Mouse (Mus musculus): ENCODE measurements around the gene Id2.
A peak's percentile ranks its signal among the peaks of the same experiment; 100 is the strongest.

Id2 gene

DNA sequence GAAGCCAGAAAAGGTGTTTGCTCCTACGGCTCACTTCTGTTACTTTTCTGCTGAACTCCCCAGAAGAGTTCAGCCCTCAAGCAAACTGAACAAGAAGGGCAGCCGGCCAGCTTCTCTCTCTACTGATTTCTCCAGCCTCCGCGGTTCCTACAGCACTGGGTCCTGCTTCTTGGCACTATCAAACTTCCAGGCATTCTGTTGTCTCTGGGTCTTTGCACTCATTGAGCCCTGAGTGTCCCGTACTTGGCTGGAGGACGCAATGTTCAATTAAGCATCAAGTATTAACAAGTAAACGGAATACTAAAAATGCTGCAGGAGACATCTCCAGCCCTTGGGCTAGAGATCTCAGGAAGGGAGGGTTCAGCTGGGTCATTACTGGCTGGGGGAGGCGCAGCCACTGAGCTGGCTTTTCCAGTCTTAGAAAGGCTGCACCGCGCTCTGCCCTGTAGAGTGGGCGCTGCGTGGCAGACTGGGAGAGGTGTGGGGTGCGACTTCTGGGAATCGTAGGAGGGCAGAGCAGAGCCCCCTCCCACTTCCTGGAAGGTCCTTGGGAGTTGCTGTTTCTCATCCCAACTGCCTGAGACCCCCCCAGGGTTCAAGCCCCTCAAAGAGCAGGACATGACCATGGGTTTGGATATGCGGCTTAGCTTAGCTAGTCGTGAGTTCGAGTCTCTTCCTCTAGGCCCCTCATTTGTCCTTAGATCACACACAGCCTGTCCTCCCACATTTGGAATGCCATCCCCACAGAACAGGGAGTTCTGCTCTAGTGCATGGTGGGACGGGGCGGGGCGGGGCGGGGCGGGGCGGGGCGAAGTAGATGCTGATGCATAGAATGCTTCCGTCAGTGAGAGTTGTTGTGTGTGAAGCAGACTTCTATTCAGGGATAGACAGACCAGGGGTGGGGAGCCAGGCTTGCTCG is 13.4 kb downstream of the Id2 start:
- no peak for DNase-seq (ENCODE audit: low spot score)

DNA sequence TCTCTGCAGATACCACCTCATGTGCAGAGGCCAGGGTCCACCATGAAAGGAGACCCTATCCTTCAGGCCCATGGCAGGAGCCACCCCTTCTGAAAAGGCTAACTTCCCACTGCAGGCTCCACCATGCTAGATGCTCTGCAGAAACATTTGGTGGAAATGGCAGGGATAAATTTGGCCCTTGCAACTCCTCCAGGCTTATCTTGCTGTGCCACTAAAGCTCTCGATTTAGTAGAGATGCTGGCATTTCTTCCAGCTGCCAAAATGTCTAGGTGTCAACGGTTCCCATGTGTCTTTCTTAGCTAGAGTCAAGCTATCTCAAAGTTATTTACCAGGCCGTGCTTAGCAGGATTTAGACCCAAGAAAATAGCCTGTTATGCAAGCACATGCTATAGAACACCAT is 22.6 kb downstream of the Id2 start:
- DNase-seq (ENCODE audit: low spot score) = no peak

DNA sequence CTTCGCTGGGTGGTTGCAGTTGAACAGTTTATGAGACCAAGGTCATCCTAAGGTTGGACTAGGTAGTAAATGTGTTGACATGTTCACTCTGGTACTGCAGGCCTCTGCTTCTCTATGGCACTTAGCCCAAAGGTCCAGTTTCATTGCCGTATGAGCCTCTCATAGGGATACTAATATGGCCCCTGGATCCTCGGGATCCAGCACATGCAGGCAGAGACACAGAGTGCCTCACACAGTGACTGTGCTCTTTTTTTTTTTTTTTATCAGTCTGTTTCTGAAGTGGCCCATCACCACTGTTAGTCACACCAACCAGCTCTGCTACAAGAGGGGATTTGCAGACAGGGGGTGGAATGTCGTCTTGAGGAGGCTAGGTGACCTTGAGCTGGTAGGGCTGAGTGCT is 23.6 kb downstream of the Id2 start:
- DNase-seq (ENCODE audit: low spot score) = no peak

DNA sequence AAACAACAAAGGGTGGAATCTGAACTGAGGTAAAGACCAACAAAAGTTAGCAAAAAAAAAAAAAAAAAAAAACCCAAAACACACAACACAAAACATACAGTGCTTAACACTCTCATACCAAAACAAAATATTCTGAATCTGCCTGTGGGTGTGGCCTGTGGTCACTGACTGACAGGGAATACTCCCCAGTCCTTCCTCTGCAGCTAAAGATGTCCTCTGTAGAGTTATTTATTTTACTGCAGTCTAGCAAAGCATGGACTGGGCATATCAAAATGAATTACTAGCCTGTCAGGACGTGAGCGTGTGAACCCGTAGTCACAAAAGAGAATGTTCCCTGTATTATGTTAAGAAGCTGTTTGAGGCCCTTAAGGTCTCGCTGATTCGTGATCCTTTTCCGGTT is 34.7 kb downstream of the Id2 start:
- no peak for DNase-seq (ENCODE audit: low spot score)

DNA sequence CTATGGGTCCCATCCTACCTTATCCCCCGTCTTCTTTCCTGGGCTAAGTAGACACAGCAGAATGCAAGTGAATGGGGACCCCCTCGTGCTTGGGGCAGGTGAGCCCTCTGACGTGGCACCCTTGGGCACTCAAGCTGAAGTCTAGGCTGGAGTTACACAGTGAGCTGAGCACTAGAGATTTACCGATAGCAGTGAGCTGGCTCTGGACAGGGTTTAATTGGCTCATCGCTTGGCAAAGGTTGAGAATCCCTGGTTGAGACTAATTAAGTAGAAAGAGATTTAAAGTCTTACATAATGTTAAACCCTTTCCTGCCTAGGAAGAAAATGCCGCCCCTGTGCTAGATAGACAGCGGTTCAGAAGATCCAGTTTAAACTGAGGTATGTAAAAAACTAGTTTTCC is 36.0 kb downstream of the Id2 start:
- no peak for DNase-seq (ENCODE audit: low spot score)

DNA sequence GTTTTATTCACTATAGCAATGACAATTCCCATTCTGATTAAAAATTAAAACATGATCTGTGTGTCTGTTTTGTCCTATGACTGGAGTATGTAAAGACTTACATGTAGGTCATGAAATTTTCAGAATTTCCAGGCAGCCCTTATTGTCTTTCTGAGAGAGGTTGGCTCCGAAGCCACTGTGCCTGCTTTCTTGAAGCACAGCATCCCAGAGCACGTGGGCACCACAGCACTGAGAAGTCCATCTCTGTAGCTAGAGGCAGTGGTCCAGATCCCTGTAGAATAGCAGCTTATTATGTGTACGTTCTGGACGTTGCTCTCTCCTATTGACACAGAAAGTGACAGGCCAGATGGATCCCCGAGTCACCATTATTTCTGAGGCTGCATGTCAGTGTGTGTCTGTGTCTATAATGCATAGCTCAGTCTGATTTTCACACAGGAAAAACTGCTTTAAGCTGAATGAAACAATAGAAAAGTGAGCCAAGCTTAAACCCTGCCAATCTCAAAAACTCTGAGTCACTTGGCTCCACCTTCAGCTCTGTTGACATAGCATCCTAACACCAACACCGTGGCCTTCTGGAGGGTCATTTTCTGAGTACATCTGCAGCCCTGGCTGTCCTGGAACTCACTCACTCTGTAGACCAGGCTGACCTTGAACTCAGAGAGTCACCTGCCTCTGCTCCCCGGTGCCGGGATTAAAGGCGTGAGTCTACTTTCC is 37.3 kb downstream of the Id2 start:
- DNase-seq (ENCODE audit: low spot score) = peak; percentile 23

DNA sequence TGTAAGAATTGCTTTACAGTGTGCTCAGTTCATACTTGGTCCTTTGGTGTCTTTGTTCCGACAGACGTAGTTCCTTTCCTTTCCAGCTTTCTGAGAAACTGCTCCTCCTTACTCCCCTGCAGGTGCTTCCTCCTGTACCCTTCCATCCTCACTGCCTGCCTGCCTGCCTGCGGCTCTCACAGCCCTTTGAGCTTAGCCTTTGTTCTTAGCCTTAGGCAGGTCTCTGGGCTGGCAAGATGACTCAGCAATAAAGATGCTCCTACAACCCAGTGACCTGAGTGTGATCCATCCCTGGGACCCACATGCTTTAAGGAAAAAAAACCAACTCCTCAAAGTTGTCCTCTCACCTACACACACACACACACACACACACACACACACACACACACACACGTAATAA is 42.0 kb downstream of the Id2 start:
- DNase-seq (ENCODE audit: low spot score) = no peak

DNA sequence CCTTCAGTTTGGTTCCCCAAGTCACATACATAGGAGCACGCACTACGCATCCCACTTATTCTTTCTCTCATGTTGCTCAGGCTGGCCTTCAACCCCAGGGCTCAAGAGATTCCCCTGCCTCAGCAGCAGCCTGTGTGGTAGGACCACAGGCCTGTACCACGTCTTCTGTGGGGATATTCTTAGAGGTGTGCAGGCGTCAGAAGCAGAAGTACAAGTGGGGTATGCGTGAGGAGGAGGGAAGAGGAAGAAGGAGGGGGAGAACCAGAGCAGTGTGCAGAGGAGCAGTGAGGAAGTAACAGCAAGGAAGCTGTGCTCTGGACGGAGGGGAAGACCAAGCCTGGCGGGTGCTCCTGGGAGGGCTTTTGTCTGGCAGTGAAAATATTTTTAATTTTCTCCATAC is 42.4 kb downstream of the Id2 start:
- DNase-seq (ENCODE audit: low spot score) = no peak

DNA sequence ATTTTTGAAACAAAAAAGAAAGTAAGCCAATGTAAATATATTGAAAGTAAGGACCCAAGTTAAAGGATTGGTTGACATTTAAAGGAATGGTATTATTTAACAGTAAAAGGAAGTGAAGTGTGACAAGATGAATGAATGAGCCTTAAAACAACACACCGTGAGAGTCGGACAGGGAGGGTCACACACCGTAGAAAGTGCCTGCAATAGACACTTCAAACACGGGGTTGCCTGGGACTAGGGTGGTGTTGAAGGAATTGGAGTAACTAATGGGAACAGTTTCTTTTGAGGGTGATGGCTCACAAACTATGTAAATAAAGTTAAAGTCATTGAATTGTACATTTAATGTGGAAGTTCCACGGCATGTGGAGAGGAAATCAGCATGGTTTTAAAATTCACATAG is 47.7 kb downstream of the Id2 start:
- no peak for DNase-seq (ENCODE audit: low spot score)

DNA sequence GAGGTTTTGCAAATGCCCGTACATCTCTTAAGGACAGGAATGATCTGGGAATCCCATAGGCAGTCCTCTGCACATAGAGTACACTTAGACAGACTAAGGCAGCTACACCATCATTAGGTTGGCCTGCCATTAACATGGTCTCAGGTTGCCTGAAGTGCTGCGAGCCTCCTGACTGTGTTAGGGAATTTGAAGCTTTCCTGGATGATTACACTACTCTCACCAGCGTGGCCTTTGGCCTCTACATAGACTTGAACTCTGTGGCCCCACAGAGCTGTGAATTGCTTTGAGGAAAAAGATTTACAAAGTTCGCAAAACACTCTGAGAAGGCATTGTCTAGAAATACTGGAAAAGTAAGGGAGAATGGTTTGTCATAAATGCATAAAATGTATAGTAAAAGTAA is 52.4 kb downstream of the Id2 start:
- no peak for DNase-seq (ENCODE audit: low spot score)

DNA sequence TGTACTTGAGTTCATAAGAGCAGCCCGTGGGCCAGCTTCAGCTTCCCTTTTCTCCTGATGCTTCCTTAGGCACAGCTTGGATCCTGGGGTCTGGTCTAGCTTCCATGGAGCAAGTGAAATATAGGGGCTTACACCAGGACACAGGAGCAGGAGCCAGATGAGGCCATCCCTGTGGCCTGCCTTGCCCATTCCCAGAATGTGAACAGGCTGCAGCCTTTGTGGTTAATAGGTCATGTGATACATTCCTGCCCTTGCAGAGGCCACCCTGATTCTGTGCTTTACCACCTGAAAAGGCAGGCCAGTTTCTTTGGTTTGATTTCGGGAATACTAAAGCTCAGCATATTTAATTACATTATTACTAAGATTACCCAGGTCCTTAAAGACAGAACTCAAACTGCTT is 52.9 kb downstream of the Id2 start:
- DNase-seq (ENCODE audit: low spot score) = no peak

Data from yolk sac, embryonic 10.5 days (tissue).